Mouse (Mus musculus): ENCODE data around the gene Ttll7. TPM values are rescaled to one million over a fixed set of nuclear protein-coding genes. Genes with fewer than 3 reads are reported as not detected.

Gene Ttll7
- total and polyA plus RNA-seq, 3 experiments: 0.38 TPM; not detected in 2

GRCm38 (mm10) chr3:147019506-147019905, 167.3 kb downstream of the Ttll7 start:
- H3K27me3 ChIP-seq (ENCODE audit: insufficient read depth, low read length): no peaks in the 10 kb centered on the region
- ATAC-seq (ENCODE audit: extremely low read depth, insufficient number of reproducible peaks, low FRiP score, poor library complexity, severe bottlenecking) (no peak), DNase-seq (ENCODE audit: low spot score) (no peak)
- peaks cover 24% of the 10 kb centered on the region for H3K9me3 ChIP-seq (replicated peaks)
- no peak overlapping the region for H3K4me3 ChIP-seq (ENCODE audit: low read depth, low read length)
- TF ChIP-seq CTCF (IDR thresholded peaks at IDR 0.05; ENCODE audit: low read depth, low read length): no peak
- no peak for TF ChIP-seq GATA2 (IDR thresholded peaks at IDR 0.05; ENCODE audit: borderline replicate concordance, low read depth, low read length)
- TF ChIP-seq POLR2AphosphoS5 (IDR thresholded peaks at IDR 0.05; ENCODE audit: insufficient replicate concordance, low read depth, low read length): no peak
- TF ChIP-seq GATA1 (IDR thresholded peaks at IDR 0.05; ENCODE audit: borderline replicate concordance, low read length): no peak
- no peak for TF ChIP-seq TAL1 (conservative IDR thresholded peaks at IDR 0.05; ENCODE audit: low read depth, low read length)
- H3K36me3 ChIP-seq (replicated peaks): no peaks in the 10 kb centered on the region
- H3K4me1 ChIP-seq (ENCODE audit: insufficient read depth, low read depth, low read length): no peaks in the 10 kb centered on the region

- Histone ChIP-seq H3K4me3 (ENCODE audit: low read depth, low read length) (no peak overlapping the region), H3K36me3 (replicated peaks) (no peaks in the 10 kb centered on the region), H3K4me1 (ENCODE audit: insufficient read depth, low read depth, low read length) (no peaks in the 10 kb centered on the region), H3K27me3 (ENCODE audit: insufficient read depth, low read length) (no peaks in the 10 kb centered on the region), H3K9me3 (replicated peaks) (peaks cover 33% of the 10 kb centered on the region)
- no peak for TF ChIP-seq GATA2 (IDR thresholded peaks at IDR 0.05; ENCODE audit: borderline replicate concordance, low read depth, low read length)
- DNase-seq (ENCODE audit: low spot score): no peak
- ATAC-seq (ENCODE audit: extremely low read depth, insufficient number of reproducible peaks, low FRiP score, poor library complexity, severe bottlenecking): no peak
These were observed 174.1 kb downstream of the Ttll7 start for GRCm38 (mm10) chr3:147026248-147026647.

- DNase-seq (ENCODE audit: low spot score): no peak
- Histone ChIP-seq H3K4me3 (ENCODE audit: low read depth, low read length) (no peak overlapping the region), H3K36me3 (replicated peaks) (no peaks in the 10 kb centered on the region), H3K27me3 (ENCODE audit: insufficient read depth, low read length) (no peaks in the 10 kb centered on the region), H3K4me1 (ENCODE audit: insufficient read depth, low read depth, low read length) (no peaks in the 10 kb centered on the region), H3K9me3 (replicated peaks) (peaks cover 30% of the 10 kb centered on the region)
- ATAC-seq (ENCODE audit: extremely low read depth, insufficient number of reproducible peaks, low FRiP score, poor library complexity, severe bottlenecking): no peak
- TF ChIP-seq POLR2AphosphoS5 (IDR thresholded peaks at IDR 0.05; ENCODE audit: insufficient replicate concordance, low read depth, low read length): no peak
- no peak for TF ChIP-seq TAL1 (conservative IDR thresholded peaks at IDR 0.05; ENCODE audit: low read depth, low read length)
- TF ChIP-seq GATA1 (IDR thresholded peaks at IDR 0.05; ENCODE audit: borderline replicate concordance, low read length): no peak
- TF ChIP-seq CTCF (IDR thresholded peaks at IDR 0.05; ENCODE audit: low read depth, low read length): no peak
- TF ChIP-seq GATA2 (IDR thresholded peaks at IDR 0.05; ENCODE audit: borderline replicate concordance, low read depth, low read length): no peak
These were observed 176.2 kb downstream of the Ttll7 start for GRCm38 (mm10) chr3:147028382-147028781.

GRCm38 (mm10) chr3:147029718-147030117, 177.6 kb downstream of the Ttll7 start:
- Histone ChIP-seq H3K27me3 (ENCODE audit: insufficient read depth, low read length) (no peaks in the 10 kb centered on the region), H3K9me3 (replicated peaks) (peaks cover 24% of the 10 kb centered on the region), H3K4me1 (ENCODE audit: insufficient read depth, low read depth, low read length) (no peaks in the 10 kb centered on the region), H3K36me3 (replicated peaks) (no peaks in the 10 kb centered on the region), H3K4me3 (ENCODE audit: low read depth, low read length) (no peak overlapping the region)
- TF ChIP-seq POLR2AphosphoS5 (IDR thresholded peaks at IDR 0.05; ENCODE audit: insufficient replicate concordance, low read depth, low read length) (no peak), GATA1 (IDR thresholded peaks at IDR 0.05; ENCODE audit: borderline replicate concordance, low read length) (no peak), TAL1 (conservative IDR thresholded peaks at IDR 0.05; ENCODE audit: low read depth, low read length) (no peak), CTCF (IDR thresholded peaks at IDR 0.05; ENCODE audit: low read depth, low read length) (no peak), GATA2 (IDR thresholded peaks at IDR 0.05; ENCODE audit: borderline replicate concordance, low read depth, low read length) (no peak)
- DNase-seq (ENCODE audit: low spot score): no peak
- no peak for ATAC-seq (ENCODE audit: extremely low read depth, insufficient number of reproducible peaks, low FRiP score, poor library complexity, severe bottlenecking)

- H3K4me3 ChIP-seq (ENCODE audit: low read depth, low read length): no peak overlapping the region
- no peak for DNase-seq (ENCODE audit: low spot score)
- no peaks in the 10 kb centered on the region for H3K36me3 ChIP-seq (replicated peaks)
- ATAC-seq (ENCODE audit: extremely low read depth, insufficient number of reproducible peaks, low FRiP score, poor library complexity, severe bottlenecking): no peak
- H3K9me3 ChIP-seq (replicated peaks): peaks cover 17% of the 10 kb centered on the region
- H3K27me3 ChIP-seq (ENCODE audit: insufficient read depth, low read length): no peaks in the 10 kb centered on the region
- TF ChIP-seq POLR2AphosphoS5 (IDR thresholded peaks at IDR 0.05; ENCODE audit: insufficient replicate concordance, low read depth, low read length) (no peak), GATA2 (IDR thresholded peaks at IDR 0.05; ENCODE audit: borderline replicate concordance, low read depth, low read length) (no peak), TAL1 (conservative IDR thresholded peaks at IDR 0.05; ENCODE audit: low read depth, low read length) (no peak), GATA1 (IDR thresholded peaks at IDR 0.05; ENCODE audit: borderline replicate concordance, low read length) (no peak), CTCF (IDR thresholded peaks at IDR 0.05; ENCODE audit: low read depth, low read length) (no peak)
- no peaks in the 10 kb centered on the region for H3K4me1 ChIP-seq (ENCODE audit: insufficient read depth, low read depth, low read length)
These were observed 178.2 kb downstream of the Ttll7 start for GRCm38 (mm10) chr3:147030266-147030880.

Other genes with a start within 250 kb of the Ttll7 start
- not detected in 2 replicates for gene Dnase2b, start 236.8 kb upstream of the Ttll7 start, total RNA-seq (2014; fragmentation: Nextera tagmentation)
- 1.4 and 1.6 TPM in 2 replicates for gene Dnase2b, start 236.8 kb upstream of the Ttll7 start, total RNA-seq (2017)
- not detected in 2 replicates for gene Dnase2b, start 236.8 kb upstream of the Ttll7 start, polyA plus RNA-seq (2012)
- not detected in 2 replicates for gene 4930503B20Rik, start 201.1 kb upstream of the Ttll7 start, total RNA-seq (2014; fragmentation: Nextera tagmentation)
- gene 4930503B20Rik, start 201.1 kb upstream of the Ttll7 start, total RNA-seq (2017): 0.44 and 0.52 TPM in 2 replicates
- gene 4930503B20Rik, start 201.1 kb upstream of the Ttll7 start, polyA plus RNA-seq (2012): not detected in 2 replicates
- gene Samd13, start 166.8 kb upstream of the Ttll7 start, total RNA-seq (2014; fragmentation: Nextera tagmentation): not detected in 2 replicates
- gene Samd13, start 166.8 kb upstream of the Ttll7 start, total RNA-seq (2017): 1.8 and 2.1 TPM in 2 replicates
- 0.09 and 0.10 TPM in 2 replicates for gene Samd13, start 166.8 kb upstream of the Ttll7 start, polyA plus RNA-seq (2012)
- 91.3 and 102 TPM in 2 replicates for gene Prkacb, start 39.4 kb upstream of the Ttll7 start, total RNA-seq (2014; fragmentation: Nextera tagmentation)
- gene Prkacb, start 39.4 kb upstream of the Ttll7 start, total RNA-seq (2017): 146 and 165 TPM in 2 replicates
- 12.0 and 13.5 TPM in 2 replicates for gene Prkacb, start 39.4 kb upstream of the Ttll7 start, polyA plus RNA-seq (2012)

Data from G1E (cell line).